Mouse (Mus musculus): ENCODE measurements at regions not wholly inside any gene's neighbourhood (a gene's known extent, or its start where the extent isn't known, plus 50 kb on each side); places are given as distances from the start of the nearest gene placed in this dataset.
"Not testable (repeated sequence)": the region's sequence is repeated elsewhere in the genome, so short reads cannot be mapped to it uniquely, and the experiment has no call there.

GRCm38 (mm10) chr8:5523281-5523680 is 418.1 kb upstream of the Slc10a2 start:
- no peaks in the 10 kb centered on the region for H3K36me3 ChIP-seq (replicated peaks; ENCODE audit: control insufficient read depth, insufficient read depth, low read depth, low read length)
- H3K9ac ChIP-seq (replicated peaks; ENCODE audit: low read length) = no peak overlapping the region
- no peak for DNase-seq (ENCODE audit: low spot score)
- ATAC-seq (replicated peaks; ENCODE audit: insufficient number of reproducible peaks, low FRiP score, low TSS enrichment, low read depth) = no peak
- H3K4me1 ChIP-seq (ENCODE audit: control insufficient read depth, insufficient read depth, low read length) = no peaks in the 10 kb centered on the region
- no peak overlapping the region for H3K4me2 ChIP-seq (ENCODE audit: low read depth, low read length)
- H3K27me3 ChIP-seq (ENCODE audit: control insufficient read depth, insufficient read depth, low read length) = no peaks in the 10 kb centered on the region
- no peak overlapping the region for H3K4me3 ChIP-seq (ENCODE audit: low read depth, low read length)
- 69% methylated on average over 4 of the region's 4 CpGs for WGBS
- H3K27ac ChIP-seq (replicated peaks; ENCODE audit: low read depth, low read length) = no peak overlapping the region
- H3K9me3 ChIP-seq (replicated peaks; ENCODE audit: control insufficient read depth, low read length) = no peaks in the 10 kb centered on the region

DNA sequence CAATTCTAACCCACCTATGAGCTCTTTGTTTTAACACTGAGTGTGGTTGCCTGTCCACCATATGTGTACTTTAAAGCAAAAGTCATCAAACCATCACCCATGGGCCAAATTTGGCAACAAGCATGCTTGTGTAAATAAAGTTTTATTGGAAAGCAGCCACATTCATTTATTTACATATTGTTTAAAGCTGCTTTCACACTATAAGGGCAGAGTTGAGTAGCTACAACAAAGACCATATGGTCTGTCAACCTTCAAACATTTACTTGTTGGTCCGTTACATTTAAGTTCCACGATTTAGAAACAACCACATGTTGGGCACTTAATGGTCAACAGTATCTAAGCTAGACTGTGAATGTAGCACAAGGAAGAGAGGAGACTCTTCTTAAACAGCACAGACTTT is 390.7 kb upstream of the Slc10a2 start:
- DNase-seq (ENCODE audit: low spot score) = no peak
- Histone ChIP-seq H3K36me3 (replicated peaks; ENCODE audit: control insufficient read depth, insufficient read depth, low read depth, low read length) (no peaks in the 10 kb centered on the region), H3K27ac (replicated peaks; ENCODE audit: low read depth, low read length) (no peak overlapping the region), H3K9me3 (replicated peaks; ENCODE audit: control insufficient read depth, low read length) (no peaks in the 10 kb centered on the region), H3K4me3 (ENCODE audit: low read depth, low read length) (no peak overlapping the region), H3K4me1 (ENCODE audit: control insufficient read depth, insufficient read depth, low read length) (no peaks in the 10 kb centered on the region), H3K9ac (replicated peaks; ENCODE audit: low read length) (no peak overlapping the region), H3K4me2 (ENCODE audit: low read depth, low read length) (no peak overlapping the region), H3K27me3 (ENCODE audit: control insufficient read depth, insufficient read depth, low read length) (no peaks in the 10 kb centered on the region)
- ATAC-seq (replicated peaks; ENCODE audit: insufficient number of reproducible peaks, low FRiP score, low TSS enrichment, low read depth) = no peak
- 81% methylated on average over 2 of the region's 2 CpGs for WGBS

- Histone ChIP-seq H3K27ac (replicated peaks; ENCODE audit: low read depth, low read length) (no peak overlapping the region), H3K4me3 (ENCODE audit: low read depth, low read length) (no peak overlapping the region), H3K36me3 (replicated peaks; ENCODE audit: control insufficient read depth, insufficient read depth, low read depth, low read length) (no peaks in the 10 kb centered on the region), H3K4me1 (ENCODE audit: control insufficient read depth, insufficient read depth, low read length) (no peaks in the 10 kb centered on the region), H3K27me3 (ENCODE audit: control insufficient read depth, insufficient read depth, low read length) (no peaks in the 10 kb centered on the region), H3K4me2 (ENCODE audit: low read depth, low read length) (no peak overlapping the region), H3K9ac (replicated peaks; ENCODE audit: low read length) (no peak overlapping the region), H3K9me3 (replicated peaks; ENCODE audit: control insufficient read depth, low read length) (no peaks in the 10 kb centered on the region)
- DNase-seq (ENCODE audit: low spot score) (no peak), ATAC-seq (replicated peaks; ENCODE audit: insufficient number of reproducible peaks, low FRiP score, low TSS enrichment, low read depth) (no peak)
- 75% methylated on average over 3 of the region's 3 CpGs for WGBS
These were observed 385.3 kb upstream of the Slc10a2 start for GRCm38 (mm10) chr8:5490491-5490890.

DNA sequence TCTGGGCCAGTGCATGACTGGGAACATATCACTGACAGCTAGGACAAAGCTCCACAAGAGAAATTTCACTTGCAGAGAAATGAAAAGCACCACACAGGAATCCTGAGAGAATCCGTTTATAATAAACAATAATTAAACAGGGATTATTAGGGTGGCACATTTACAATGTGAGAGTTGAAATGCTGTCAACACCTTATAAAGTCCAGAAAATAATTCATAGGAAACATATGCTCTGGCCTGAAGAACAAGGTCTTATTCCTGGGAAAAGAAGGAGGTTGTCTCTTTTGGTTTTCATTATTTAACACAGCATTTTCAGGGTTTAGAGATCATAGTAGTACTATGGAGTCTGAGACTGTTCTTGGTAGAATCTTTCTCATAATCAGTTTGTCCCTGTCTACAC is 377.8 kb upstream of the Slc10a2 start:
- no peaks in the 10 kb centered on the region for H3K9me3 ChIP-seq (replicated peaks; ENCODE audit: control insufficient read depth, low read length)
- H3K27ac ChIP-seq (replicated peaks; ENCODE audit: low read depth, low read length) = no peak overlapping the region
- ATAC-seq (replicated peaks; ENCODE audit: insufficient number of reproducible peaks, low FRiP score, low TSS enrichment, low read depth) (no peak), DNase-seq (ENCODE audit: low spot score) (no peak)
- H3K4me3 ChIP-seq (ENCODE audit: low read depth, low read length) = no peak overlapping the region
- H3K4me2 ChIP-seq (ENCODE audit: low read depth, low read length) = no peak overlapping the region
- H3K9ac ChIP-seq (replicated peaks; ENCODE audit: low read length) = no peak overlapping the region
- 79% methylated on average over 1 of the region's 1 CpGs for WGBS
- H3K4me1 ChIP-seq (ENCODE audit: control insufficient read depth, insufficient read depth, low read length) = no peaks in the 10 kb centered on the region
- no peaks in the 10 kb centered on the region for H3K36me3 ChIP-seq (replicated peaks; ENCODE audit: control insufficient read depth, insufficient read depth, low read depth, low read length)
- no peaks in the 10 kb centered on the region for H3K27me3 ChIP-seq (ENCODE audit: control insufficient read depth, insufficient read depth, low read length)

- H3K36me3 ChIP-seq (replicated peaks; ENCODE audit: control insufficient read depth, insufficient read depth, low read depth, low read length) = no peaks in the 10 kb centered on the region
- no peaks in the 10 kb centered on the region for H3K27me3 ChIP-seq (ENCODE audit: control insufficient read depth, insufficient read depth, low read length)
- DNase-seq (ENCODE audit: low spot score) (no peak), ATAC-seq (replicated peaks; ENCODE audit: insufficient number of reproducible peaks, low FRiP score, low TSS enrichment, low read depth) (no peak)
- no peak overlapping the region for H3K27ac ChIP-seq (replicated peaks; ENCODE audit: low read depth, low read length)
- no peak overlapping the region for H3K9ac ChIP-seq (replicated peaks; ENCODE audit: low read length)
- H3K4me3 ChIP-seq (ENCODE audit: low read depth, low read length) = no peak overlapping the region
- H3K4me1 ChIP-seq (ENCODE audit: control insufficient read depth, insufficient read depth, low read length) = no peaks in the 10 kb centered on the region
- H3K4me2 ChIP-seq (ENCODE audit: low read depth, low read length) = no peak overlapping the region
- no peaks in the 10 kb centered on the region for H3K9me3 ChIP-seq (replicated peaks; ENCODE audit: control insufficient read depth, low read length)
These were observed 367.8 kb upstream of the Slc10a2 start for GRCm38 (mm10) chr8:5472999-5473398.

DNA sequence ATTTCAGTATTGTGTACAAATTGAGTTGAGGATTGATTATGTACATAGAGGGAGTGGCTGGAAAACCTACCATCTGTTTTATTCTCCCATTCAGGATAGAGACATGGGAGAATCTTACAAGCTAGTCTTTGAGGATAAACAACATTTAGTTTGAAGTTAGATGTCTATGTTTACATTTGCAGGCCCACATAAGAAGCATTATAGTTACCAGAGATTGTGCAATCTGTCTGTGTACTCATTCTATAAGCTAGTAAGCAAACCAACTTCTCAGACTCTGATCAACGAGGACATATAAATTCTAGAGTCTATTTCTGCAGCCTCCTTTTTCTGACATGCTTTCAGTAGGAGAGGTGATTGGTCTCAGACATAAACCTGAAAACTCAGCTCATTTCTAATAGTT is 367.4 kb upstream of the Slc10a2 start:
- DNase-seq (ENCODE audit: low spot score) (no peak), ATAC-seq (replicated peaks; ENCODE audit: insufficient number of reproducible peaks, low FRiP score, low TSS enrichment, low read depth) (no peak)
- Histone ChIP-seq H3K9me3 (replicated peaks; ENCODE audit: control insufficient read depth, low read length) (no peaks in the 10 kb centered on the region), H3K9ac (replicated peaks; ENCODE audit: low read length) (no peak overlapping the region), H3K4me2 (ENCODE audit: low read depth, low read length) (no peak overlapping the region), H3K4me3 (ENCODE audit: low read depth, low read length) (no peak overlapping the region), H3K36me3 (replicated peaks; ENCODE audit: control insufficient read depth, insufficient read depth, low read depth, low read length) (no peaks in the 10 kb centered on the region), H3K27me3 (ENCODE audit: control insufficient read depth, insufficient read depth, low read length) (no peaks in the 10 kb centered on the region), H3K27ac (replicated peaks; ENCODE audit: low read depth, low read length) (no peak overlapping the region), H3K4me1 (ENCODE audit: control insufficient read depth, insufficient read depth, low read length) (no peaks in the 10 kb centered on the region)
- 82% methylated on average over 1 of the region's 1 CpGs for WGBS

GRCm38 (mm10) chr8:5457619-5458018 is 352.5 kb upstream of the Slc10a2 start:
- DNase-seq (ENCODE audit: low spot score) (no peak), ATAC-seq (replicated peaks; ENCODE audit: insufficient number of reproducible peaks, low FRiP score, low TSS enrichment, low read depth) (no peak)
- no peak overlapping the region for H3K4me3 ChIP-seq (ENCODE audit: low read depth, low read length)
- no peaks in the 10 kb centered on the region for H3K4me1 ChIP-seq (ENCODE audit: control insufficient read depth, insufficient read depth, low read length)
- H3K36me3 ChIP-seq (replicated peaks; ENCODE audit: control insufficient read depth, insufficient read depth, low read depth, low read length) = no peaks in the 10 kb centered on the region
- H3K9ac ChIP-seq (replicated peaks; ENCODE audit: low read length) = no peak overlapping the region
- H3K4me2 ChIP-seq (ENCODE audit: low read depth, low read length) = no peak overlapping the region
- no peaks in the 10 kb centered on the region for H3K27me3 ChIP-seq (ENCODE audit: control insufficient read depth, insufficient read depth, low read length)
- H3K9me3 ChIP-seq (replicated peaks; ENCODE audit: control insufficient read depth, low read length) = no peaks in the 10 kb centered on the region
- no peak overlapping the region for H3K27ac ChIP-seq (replicated peaks; ENCODE audit: low read depth, low read length)
- WGBS = 88% methylated on average over 1 of the region's 1 CpGs

DNA sequence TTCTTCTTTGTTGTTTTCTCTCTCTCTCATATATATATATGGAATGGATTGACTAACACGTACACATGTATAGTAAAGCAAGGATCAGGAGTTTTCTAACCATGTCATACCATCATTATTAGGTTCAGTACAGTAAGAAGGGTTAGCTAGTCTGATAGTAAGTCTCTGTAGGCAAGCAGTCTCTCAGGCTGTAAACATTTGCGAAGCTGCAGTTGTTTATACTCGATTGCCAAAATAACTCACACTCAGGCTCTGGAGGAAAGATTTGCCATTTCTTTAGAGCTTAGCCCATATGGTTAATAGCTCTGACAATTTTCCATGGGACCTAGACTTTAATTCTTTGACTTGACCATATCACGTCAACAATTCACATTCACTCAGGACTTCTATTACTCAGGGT is 348.3 kb upstream of the Slc10a2 start:
- 97% methylated on average over 4 of the region's 4 CpGs for WGBS
- no peaks in the 10 kb centered on the region for H3K9me3 ChIP-seq (replicated peaks; ENCODE audit: control insufficient read depth, low read length)
- no peaks in the 10 kb centered on the region for H3K36me3 ChIP-seq (replicated peaks; ENCODE audit: control insufficient read depth, insufficient read depth, low read depth, low read length)
- no peak for ATAC-seq (replicated peaks; ENCODE audit: insufficient number of reproducible peaks, low FRiP score, low TSS enrichment, low read depth)
- H3K9ac ChIP-seq (replicated peaks; ENCODE audit: low read length) = no peak overlapping the region
- no peak overlapping the region for H3K4me3 ChIP-seq (ENCODE audit: low read depth, low read length)
- H3K27ac ChIP-seq (replicated peaks; ENCODE audit: low read depth, low read length) = no peak overlapping the region
- H3K4me1 ChIP-seq (ENCODE audit: control insufficient read depth, insufficient read depth, low read length) = no peaks in the 10 kb centered on the region
- no peaks in the 10 kb centered on the region for H3K27me3 ChIP-seq (ENCODE audit: control insufficient read depth, insufficient read depth, low read length)
- DNase-seq (ENCODE audit: low spot score) = no peak
- no peak overlapping the region for H3K4me2 ChIP-seq (ENCODE audit: low read depth, low read length)

- H3K9me3 ChIP-seq (replicated peaks; ENCODE audit: control insufficient read depth, low read length) = not testable (repeated sequence)
- 94% methylated on average over 5 of the region's 5 CpGs for WGBS
These were observed 337.1 kb upstream of the Slc10a2 start for GRCm38 (mm10) chr8:5442243-5442642.

More at GRCm38 (mm10) chr8:5442243-5442642, 337.1 kb upstream of the Slc10a2 start:
- not testable (repeated sequence) for H3K36me3 ChIP-seq (replicated peaks; ENCODE audit: control insufficient read depth, insufficient read depth, low read depth, low read length); H3K4me3 ChIP-seq (ENCODE audit: low read depth, low read length); H3K4me2 ChIP-seq (ENCODE audit: low read depth, low read length); H3K4me1 ChIP-seq (ENCODE audit: control insufficient read depth, insufficient read depth, low read length); ATAC-seq (replicated peaks; ENCODE audit: insufficient number of reproducible peaks, low FRiP score, low TSS enrichment, low read depth); H3K27me3 ChIP-seq (ENCODE audit: control insufficient read depth, insufficient read depth, low read length); H3K27ac ChIP-seq (replicated peaks; ENCODE audit: low read depth, low read length); H3K9ac ChIP-seq (replicated peaks; ENCODE audit: low read length); DNase-seq (ENCODE audit: low spot score)

All from embryonic facial prominence, embryonic 11.5 days (tissue).